Mouse (Mus musculus): ENCODE results near the gene Nadk.
"Not testable (repeated sequence)": the region's sequence is repeated elsewhere in the genome, so short reads cannot be mapped to it uniquely, and the experiment has no call there.

The Nadk gene

DNA sequence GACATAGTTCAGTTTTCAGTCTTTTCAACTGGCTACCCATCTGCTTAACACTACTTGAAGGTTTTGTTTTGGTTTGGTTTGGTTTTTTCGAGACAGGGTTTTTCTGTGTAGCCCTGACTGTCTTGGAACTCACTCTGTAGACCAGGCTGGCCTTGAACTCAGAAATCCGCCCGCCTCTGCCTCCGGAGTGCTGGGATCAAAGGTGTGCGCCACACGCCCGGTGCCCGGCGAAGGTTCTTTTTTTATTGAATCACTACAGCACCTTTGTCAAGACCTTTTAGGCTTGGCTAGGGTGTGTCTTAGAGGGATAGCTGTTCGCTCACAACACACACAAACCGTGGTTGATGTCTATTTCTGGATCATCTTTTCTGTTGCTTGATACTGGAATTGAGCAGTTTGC lies 8.1 kb downstream of the Nadk start:
- not testable (repeated sequence) for DNase-seq

DNA sequence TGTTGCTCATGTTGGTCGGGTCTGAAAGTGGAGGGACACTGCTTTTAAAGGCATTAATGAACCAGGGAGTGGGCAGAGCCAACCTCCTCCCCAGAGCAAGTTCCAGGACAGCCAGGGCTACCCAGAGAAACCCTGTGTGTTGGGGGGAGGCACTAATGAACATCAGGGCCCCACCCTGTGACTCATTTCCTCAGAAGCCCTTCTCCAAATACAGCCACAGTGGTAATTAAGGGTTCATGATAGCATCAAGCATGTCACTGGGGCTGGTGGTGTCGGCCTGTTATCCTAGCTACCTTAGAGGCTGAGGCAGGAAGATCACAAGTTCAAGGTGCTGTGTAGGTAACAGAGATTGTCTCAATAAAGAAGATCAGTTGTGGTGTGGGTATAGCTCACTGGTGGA lies 9.3 kb downstream of the Nadk start:
- DNase-seq: no peak

DNA sequence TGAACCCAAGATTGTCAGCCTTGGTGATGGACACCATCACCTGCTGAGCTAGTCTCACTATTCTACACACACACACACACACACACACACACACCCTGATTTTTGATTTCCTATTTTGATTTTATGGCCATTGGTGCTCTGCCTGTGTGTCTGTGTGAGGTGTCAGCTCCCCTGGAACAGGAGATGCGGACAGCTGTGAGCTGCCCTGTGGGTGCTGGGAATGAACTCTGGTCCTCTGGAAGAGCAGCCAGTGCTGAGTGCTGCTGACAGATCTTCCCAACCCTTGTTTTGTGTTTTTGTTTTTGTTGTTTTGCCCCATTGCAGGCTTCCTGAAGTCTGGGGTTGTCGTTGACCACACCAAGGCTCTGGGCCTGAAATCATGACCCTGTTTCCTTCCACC lies 11.0 kb downstream of the Nadk start:
- no peak for DNase-seq

DNA sequence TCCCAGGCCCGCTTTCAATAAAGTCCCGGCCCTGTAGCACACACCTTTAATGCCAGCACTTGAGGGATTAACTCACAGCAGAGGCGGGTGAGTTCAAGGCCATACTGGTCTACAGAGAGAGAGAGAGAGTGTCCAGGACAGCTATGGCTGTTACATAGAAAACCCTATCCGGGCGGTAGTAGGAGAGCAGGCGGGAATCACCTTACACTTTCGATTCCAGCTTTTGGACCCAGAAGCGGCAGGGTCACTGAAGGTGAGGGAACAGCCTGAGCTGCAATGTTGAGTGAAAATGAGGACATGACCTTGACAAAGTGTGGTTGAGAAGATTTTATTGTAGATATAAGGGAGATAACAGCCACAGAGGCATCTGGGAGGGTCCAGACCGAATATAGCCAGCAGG lies 11.7 kb downstream of the Nadk start:
- DNase-seq: no peak

DNA sequence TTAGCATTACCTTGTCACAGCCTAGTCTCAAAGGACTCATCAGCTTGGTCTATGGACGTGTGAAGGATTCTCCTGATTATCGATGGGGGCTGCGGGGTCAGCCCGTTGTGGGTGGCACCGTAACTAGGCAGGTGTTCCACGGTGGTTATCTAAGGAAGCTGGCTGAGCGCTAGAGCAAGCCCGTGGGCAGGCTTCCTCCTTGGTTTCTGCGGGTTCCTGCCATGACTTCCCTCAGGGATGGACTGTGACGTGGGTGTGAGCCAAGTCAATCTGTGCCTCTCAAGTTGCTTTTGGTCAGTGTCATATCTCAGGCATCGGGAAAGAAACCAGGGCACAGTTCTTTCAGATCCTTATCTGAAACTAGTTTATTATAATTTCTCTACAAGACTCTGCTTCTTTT lies 12.8 kb downstream of the Nadk start:
- DNase-seq: no peak

DNA sequence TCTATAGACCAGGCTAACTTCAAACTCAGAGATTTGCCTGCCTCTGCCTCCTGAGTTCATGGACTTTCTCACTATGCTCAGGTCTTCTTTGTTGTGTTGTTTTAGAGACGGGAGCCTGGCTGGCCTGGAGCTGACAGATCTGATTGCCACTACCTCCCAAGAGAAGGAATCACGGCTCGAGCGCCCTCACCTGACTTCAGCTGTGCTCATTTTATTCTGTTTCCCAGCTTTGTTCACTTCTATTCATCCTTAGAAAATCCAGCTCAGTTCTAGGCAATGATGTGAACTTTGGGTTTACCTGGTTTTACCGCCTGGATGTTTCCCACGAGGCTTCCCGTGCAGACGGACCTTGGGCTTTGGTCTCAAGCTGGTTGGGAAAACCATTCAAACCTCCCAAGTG lies 13.3 kb downstream of the Nadk start:
- no peak for DNase-seq

- no peak for DNase-seq
These were observed 15.0 kb downstream of the Nadk start for GRCm38 (mm10) chr4:155577132-155577531.

DNA sequence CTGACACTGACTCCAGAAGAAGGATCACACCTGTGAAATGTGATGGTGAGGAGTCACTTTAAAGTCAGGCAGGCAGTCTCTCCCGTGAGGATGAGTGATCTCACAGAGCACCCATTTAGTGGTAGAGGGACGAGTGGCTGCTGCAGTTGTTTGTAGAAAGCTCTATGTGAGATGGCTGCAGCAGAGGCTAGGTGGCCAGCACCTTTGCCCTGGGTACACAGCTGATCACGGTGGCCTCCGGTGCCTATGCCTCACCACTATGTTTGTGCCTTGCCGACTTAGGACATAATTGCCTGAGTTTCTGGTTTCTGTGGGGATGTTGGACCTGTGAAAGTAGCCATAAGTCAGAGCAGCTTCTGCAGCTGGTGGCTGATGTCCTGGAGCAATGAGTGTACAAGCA lies 15.6 kb downstream of the Nadk start:
- no peak for DNase-seq

DNA sequence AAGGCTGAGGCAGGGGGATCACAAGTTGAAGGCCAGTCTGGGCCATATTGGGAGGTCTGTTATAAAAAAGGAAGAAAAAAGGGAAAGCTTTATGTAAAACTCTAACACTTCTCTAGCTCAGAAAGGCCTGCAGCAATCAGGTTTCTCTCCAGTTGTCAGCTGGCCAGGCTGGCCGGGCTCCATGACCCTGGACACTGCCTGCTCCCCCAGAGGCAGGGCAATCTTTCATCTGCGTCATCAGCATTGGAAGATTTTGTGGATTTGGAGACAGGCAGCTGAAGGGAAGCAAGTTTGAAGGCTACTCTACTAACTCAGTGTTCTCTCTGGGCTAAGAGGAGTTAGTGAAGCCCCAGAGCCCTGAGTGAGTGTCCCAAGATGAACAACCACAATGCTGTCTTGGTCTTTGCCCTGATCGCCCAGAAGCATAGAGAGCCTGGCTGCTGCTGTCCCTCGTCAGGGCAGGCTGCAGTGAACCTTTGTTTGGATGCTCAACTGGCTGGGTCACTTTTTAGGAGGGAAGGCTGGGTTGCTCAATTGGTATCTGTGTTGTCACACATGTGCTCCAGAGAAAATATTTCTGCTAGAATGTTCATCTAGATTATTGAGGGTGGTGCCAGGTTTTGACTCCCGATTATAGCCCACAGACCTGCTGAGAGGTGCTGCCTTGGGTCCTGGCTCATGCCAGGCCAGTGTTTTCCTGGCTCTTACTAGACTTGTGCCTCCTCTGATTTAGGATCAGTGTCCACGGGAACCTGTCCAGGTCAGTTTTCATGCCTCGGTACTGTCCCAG lies 16.4 kb downstream of the Nadk start:
- no peak for DNase-seq

DNA sequence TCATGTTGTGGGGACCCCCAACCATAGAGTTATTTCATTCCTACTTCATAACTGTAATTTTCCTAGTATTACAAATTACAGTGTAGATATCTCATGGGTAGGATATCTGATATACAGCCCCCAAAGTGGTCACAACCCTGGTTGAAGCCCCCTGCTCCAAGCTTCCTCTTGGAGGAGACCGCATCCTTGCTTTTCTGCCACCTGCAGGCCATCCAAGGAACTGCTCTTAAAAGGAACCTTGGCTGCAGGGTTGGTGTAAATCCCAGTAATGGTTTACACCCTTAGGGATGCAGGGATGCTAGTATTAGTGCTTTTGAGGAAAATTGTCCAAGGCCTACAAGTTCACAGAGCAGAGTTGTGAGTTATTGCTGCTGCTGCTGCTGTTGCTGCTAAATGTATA lies 18.2 kb downstream of the Nadk start:
- DNase-seq: peak; percentile 59

GRCm38 (mm10) chr4:155582279-155582905 lies 20.2 kb downstream of the Nadk start:
- DNase-seq: no peak

- no peak for DNase-seq
These were observed 27.2 kb downstream of the Nadk start for GRCm38 (mm10) chr4:155589356-155589755.

DNA sequence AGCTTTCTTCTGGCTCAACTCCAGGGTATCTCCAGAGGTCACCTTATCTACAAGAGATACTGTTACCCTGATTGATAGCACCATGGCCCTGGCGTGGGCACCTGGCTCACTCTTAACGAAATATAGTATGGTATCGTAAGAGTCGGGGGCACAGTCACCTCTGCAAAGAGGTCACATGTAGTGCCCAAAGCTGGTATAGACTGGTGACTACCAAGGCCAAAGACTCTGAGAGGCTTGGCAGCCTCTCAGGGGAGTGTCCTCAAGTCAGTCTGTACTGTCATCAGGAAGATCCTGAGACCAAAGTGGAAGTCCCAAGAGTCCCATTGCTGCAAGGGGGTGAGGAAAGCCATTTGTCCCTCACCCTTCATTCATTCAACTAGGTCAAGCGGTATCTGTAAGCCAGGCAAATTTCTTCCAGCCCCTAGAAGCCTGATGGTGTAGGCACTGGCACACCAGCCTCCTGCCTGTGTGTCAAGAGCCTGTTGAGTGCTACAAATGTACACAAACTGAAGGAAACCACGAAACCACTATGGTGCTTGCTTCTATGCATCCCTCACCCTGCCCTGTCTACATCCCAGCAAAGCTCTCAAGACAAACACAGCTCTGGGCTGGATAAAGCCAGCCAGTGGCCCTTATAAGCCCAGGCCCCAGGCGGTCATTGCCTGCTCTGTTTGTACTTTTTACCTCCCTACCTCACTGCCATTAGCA lies 29.0 kb downstream of the Nadk start:
- DNase-seq: no peak

GRCm38 (mm10) chr4:155593780-155594179 lies 31.6 kb downstream of the Nadk start:
- DNase-seq: no peak

GRCm38 (mm10) chr4:155595777-155596176 lies 33.6 kb downstream of the Nadk start:
- no peak for DNase-seq

DNA sequence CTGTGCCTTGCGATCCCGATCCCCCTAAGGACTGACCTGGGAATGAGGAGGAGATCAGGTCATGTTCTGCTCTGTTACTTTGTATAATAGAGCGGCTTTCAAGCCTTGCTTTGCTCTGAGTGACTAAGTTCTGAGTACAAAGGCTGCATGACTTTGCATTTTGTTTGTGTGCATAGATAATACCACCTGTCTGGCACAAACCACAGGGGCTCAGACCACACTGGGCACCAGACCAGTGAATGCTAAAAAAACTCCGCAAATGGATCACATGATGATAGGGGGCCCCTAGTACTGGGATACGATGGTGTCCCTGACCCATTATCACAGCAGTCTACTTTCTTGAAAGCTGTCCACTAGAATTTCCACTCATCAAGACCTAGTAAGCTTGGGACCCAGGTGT lies 34.4 kb downstream of the Nadk start:
- DNase-seq: no peak

GRCm38 (mm10) chr4:155598536-155598935 lies 36.4 kb downstream of the Nadk start:
- DNase-seq: no peak

GRCm38 (mm10) chr4:155599901-155600825 lies 38.0 kb downstream of the Nadk start:
- no peak for DNase-seq

DNA sequence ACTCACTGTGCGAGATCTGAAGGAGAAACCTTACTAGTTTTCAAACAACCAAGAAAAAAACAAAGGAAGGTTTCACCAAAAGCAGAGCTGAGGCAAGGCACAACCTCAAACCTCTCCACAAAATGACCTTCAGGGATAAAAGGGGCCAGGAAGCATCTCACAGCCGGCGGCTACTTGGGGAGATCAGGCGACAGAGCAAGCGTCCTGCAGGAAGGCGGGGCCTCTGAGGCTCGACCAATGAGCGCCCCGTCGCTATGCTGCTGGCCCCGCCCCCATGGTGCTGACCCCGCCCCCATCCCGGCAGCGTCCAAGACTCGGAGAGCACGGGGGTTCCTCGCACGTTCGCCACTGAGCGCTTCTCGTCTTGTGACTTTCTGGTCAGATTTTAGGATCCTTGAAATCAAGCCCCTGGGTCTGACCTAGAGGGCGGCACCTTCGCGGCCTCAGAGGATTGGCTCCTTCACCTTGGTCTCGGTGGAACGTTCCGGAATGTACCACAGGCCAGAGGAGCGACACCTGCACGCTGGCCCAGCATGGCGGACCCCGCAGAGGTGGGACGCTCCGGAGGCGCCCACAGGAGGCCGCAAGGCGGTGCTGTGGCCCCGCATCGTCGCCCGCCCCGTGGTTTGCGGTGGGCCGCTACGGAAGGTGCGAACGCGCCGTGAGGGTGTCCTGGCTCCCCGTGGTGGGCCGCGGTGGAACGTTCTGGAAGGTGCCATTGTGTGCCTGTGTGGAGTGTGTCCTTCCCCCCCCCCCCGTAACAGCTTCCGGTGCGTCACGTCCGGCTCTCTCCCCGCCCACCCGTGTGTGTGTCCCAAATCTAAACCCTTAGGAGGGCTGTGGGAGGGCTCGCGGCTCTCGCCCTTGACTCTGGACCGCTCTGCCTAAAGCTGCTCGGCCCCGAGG lies 39.2 kb downstream of the Nadk start, which contains the start of gene Slc35e2:
TSS of gene Slc35e2 (plus strand) at position 326 of the 906 bp plus-strand sequence.
- DNase-seq: peak; percentile 96

- DNase-seq: no peak
These were observed 39.8 kb downstream of the Nadk start for GRCm38 (mm10) chr4:155601997-155602456.

DNA sequence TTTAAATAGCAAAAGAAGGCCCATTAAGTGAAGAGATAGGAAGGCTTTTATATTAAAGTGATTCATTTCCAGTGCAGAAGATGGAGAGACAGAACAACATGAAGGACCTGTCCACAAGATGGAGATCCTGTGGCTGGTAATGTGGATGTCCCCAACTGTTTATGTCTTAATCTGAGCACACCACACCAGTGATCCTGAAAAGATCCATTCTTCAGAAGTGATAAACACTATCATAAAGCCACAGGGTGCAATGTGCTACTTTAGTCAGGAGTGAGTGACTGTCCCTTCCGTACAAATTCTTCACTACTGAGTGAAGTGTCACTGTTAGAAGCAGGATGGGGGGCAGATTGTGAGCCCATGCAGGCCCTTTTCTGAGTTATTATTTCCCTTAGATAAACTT lies 40.6 kb downstream of the Nadk start:
- no peak for DNase-seq

GRCm38 (mm10) chr4:155603801-155604200 lies 41.6 kb downstream of the Nadk start:
- DNase-seq: no peak

All from cerebellum, adult 8-10 months (tissue).